Mouse (Mus musculus) cerebellum, adult 11 months (tissue): ENCODE measurements around the gene Pax8.

ENCODE experiments used
- DNase-seq: peaks from one replicate; pipeline ENCODE4 v3.0.0; 2022

Pax8 gene

GRCm38 (mm10) chr2:24413172-24413571, 62.2 kb downstream of the Pax8 start:
- DNase-seq = no peak

DNA sequence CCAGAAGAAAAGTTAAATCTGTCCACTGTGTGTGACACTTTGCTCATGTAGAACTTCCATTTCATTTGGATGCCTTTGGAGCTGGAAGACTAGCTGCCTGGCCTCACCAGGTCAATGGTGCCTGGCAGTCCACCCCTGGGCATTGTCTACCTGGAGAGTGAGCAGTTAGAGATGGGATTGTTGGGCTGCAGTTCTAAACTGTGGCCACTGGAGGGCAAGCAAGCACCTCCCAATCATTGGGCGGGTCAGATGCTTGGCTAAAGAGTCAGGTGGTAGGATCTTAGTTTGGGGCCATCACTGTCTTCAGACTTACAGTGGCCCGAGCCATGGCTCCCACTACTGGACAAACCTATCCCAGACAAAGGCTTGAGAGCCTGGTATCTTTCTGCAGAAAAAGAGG, 66.2 kb downstream of the Pax8 start:
- DNase-seq = peak; percentile 44

DNA sequence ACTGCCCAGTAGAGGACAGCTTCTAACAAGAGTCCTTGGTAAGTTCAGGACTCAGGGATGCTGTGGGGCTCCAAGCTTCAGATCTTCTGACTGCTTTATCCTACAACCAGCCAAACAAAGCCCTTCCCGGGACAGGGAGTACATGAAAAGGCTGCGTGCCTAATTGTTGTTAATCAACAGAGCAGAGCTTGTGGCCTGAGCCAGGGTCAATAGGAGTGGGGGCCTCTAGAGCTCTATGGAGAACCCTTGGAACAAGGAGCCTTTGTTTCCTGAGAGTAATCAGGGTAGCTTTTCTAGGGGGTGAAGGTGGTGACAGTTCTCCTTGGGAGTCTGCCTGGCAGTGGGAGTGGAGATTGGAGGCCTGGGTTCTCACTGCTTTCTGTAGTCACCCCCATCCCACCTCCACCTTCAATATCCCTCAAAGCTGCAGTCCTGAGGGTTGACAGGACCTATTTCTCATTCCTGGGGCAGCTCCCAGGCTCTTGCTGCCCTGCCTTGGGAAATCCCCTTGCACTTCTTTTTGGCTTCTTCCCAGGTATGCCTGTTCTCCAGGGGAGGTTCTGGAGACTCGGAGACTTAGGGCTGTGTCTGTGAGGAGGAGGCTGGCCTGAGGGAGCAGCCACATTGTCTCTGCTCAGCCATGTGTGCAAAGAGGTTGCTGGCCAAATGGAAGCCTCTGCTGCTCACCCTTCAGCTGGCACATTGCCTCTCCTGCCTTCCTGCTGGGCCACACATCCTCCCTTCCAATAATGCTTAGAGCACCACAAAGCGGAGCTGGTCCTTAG, 67.5 kb downstream of the Pax8 start:
- peak; percentile 48 for DNase-seq

DNA sequence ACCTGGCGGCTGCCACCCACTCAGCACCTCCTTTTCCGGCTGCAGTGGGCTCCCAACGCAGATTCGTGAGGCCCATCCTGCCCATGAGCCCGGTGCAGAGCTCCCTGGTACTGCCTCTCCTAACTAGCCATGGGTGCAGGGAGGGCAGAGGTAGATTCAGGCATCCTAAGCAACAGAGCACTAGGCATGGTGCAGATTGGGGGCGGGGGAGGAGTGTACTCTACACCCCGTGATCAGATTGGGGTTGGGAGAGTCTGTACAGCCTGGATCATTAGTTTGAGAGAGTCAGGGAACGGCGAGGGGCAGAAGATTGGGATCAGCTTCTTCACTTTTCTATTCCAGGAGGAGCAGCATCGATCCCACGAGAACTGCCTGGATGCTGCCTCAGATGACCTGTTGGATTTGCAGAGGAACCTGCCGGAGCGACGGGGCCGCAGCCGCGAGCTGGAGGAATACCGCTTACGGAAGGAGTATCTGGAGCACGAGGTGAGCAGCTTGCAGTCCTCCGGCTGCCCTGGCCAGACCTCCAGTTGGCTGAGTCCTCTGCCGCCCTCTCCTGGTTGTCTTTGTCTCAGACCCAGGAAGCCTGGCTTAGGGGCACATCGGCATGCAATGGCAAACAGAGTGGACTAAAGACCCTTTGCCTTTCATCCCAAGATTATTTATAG, 69.9 kb downstream of the Pax8 start:
- peak; percentile 48 for DNase-seq

DNA sequence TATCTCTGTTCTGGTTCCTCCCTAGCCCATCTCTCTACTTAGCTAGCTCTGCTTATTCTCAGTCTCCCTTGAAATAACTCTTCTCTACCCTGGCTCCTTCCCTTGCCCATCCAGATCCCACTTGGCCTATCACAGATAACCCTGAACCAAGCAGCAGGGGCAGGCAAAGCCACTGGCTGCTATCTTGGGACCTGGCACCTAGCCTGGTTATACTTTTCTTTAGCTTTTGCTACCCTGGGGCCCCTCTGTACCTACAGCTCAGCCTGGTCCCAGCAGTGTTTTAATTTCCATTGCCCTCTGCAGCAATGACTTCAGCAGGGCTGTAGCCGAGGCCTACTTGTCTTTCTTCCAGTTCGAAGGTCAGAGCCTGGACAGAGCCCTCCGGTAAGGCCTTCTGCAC, 74.7 kb downstream of the Pax8 start:
- DNase-seq = no peak

GRCm38 (mm10) chr2:24397115-24397514, 78.3 kb downstream of the Pax8 start:
- DNase-seq = no peak

- no peak for DNase-seq
Observed at GRCm38 (mm10) chr2:24393251-24393650, 82.1 kb downstream of the Pax8 start.

- no peak for DNase-seq
Observed at GRCm38 (mm10) chr2:24387361-24388283, 87.8 kb downstream of the Pax8 start.

GRCm38 (mm10) chr2:24386964-24387320, 88.5 kb downstream of the Pax8 start:
- no peak for DNase-seq

- DNase-seq = no peak
Observed at GRCm38 (mm10) chr2:24386158-24386963, 89.0 kb downstream of the Pax8 start.

DNA sequence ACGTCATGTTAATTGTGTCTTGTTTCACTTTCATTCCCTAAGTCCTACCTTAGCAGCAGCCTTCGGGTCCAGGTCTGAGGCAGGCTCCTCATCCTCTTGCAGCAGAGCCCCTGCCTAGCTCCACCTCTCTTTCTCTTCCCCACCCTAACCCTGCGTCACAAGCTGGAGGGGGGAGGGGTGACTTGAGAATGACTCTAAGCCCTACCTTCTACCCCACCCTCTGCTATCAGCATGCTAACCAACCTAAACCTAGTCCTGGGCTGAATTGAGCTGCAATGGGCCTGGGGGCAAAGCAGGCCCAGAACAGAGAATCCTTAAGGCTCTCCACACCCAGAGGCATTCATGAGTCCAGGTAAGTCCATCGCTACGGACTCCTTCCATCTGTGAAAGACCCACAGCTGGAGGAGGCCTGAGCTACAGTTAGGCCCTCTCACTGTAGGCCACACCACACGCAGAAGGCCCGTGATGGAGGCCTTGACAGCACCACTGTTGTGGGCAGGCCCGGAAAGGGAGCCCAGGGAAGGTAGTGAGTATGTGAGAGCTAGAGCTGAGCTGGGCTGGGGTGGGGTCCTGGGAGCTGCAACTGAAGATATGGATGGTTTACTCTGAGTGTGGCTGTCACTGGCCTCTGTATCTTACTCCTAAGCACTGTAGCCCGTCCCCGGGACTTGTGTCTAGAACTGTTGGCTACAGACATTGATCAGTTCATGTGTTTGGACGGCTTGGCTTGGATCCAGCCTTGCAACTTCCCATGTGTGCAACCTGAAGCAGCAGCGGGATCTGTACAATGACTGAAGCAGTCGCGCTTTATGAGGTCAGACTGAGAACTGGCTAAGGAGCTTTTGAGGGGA, 90.1 kb downstream of the Pax8 start:
- no peak for DNase-seq

DNA sequence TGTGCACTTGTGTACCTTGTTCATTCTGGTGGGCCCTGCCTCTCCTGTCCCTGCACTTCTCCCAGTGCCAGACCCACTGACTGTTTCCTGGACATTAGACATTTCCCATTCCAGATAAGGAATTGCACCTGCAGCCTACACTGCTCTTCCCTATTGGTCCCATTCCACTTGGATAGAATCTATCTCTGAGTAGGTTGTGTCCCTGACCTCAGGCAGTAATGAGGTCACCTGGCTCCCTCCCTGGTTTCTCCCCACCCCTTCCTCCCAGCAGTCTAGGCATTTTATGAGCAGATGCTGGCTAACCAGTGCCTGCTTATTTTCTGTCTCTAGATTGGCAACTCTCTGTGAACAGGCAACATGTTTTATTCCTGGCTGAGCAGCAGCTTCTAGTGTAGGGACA, 91.0 kb downstream of the Pax8 start:
- no peak for DNase-seq

- DNase-seq = no peak
Observed at GRCm38 (mm10) chr2:24383636-24384035, 91.8 kb downstream of the Pax8 start.

- no peak for DNase-seq
Observed at GRCm38 (mm10) chr2:24382456-24383230, 92.8 kb downstream of the Pax8 start.

- no peak for DNase-seq
Observed at GRCm38 (mm10) chr2:24378747-24379450, 96.5 kb downstream of the Pax8 start.
